Mouse (Mus musculus) ES-Bruce4 (cell line): ENCODE measurements at regions not wholly inside any gene's neighbourhood (a gene's known extent, or its start where the extent isn't known, plus 50 kb on each side); places are given as distances from the start of the nearest gene placed in this dataset.

Experiments
- H3K27ac ChIP-seq: 2 replicates; pipeline ENCODE4 v1.5.1; 2012; ENCODE audit warnings: low read length, inconsistent platforms; ENCODE audit not compliant: insufficient read depth
- H3K27me3 ChIP-seq: 2 replicates; pipeline ENCODE4 v1.6.1; 2012; ENCODE audit warnings: mild to moderate bottlenecking, low read length, inconsistent platforms; ENCODE audit not compliant: control insufficient read depth, poor library complexity, insufficient read depth, severe bottlenecking
- H3K36me3 ChIP-seq: 2 replicates; pipeline ENCODE4 v1.6.1; 2012; ENCODE audit warnings: inconsistent platforms, mild to moderate bottlenecking, low read length, moderate library complexity; ENCODE audit not compliant: control insufficient read depth, poor library complexity, insufficient read depth, severe bottlenecking
- H3K4me1 ChIP-seq: one replicate; pipeline ENCODE4 v1.8.1; 2011; ENCODE audit warnings: low read length; ENCODE audit not compliant: control insufficient read depth, insufficient read depth
- H3K4me3 ChIP-seq: 2 replicates; pipeline ENCODE4 v1.5.1; 2011; ENCODE audit warnings: low read depth, mild to moderate bottlenecking, low read length
- H3K9ac ChIP-seq: 2 replicates; pipeline ENCODE4 v1.6.1; 2012; ENCODE audit warnings: low read depth, mild to moderate bottlenecking, inconsistent platforms; ENCODE audit not compliant: poor library complexity, severe bottlenecking
- H3K9me3 ChIP-seq: replicated peaks from 2 replicates; pipeline ENCODE4 v1.6.1; 2012; ENCODE audit warnings: mild to moderate bottlenecking, low read length, inconsistent platforms; ENCODE audit not compliant: control insufficient read depth, poor library complexity, insufficient read depth, severe bottlenecking
- CTCF ChIP-seq: IDR thresholded peaks from one replicate; pipeline ENCODE4 v1.8.1; 2011; ENCODE audit warnings: low read depth, low read length
- EP300 ChIP-seq: IDR thresholded peaks from 2 replicates; pipeline ENCODE4 v1.6.1; 2011; ENCODE audit warnings: low read depth, low read length; ENCODE audit not compliant: insufficient read depth
- POLR2A ChIP-seq: IDR thresholded peaks from one replicate; pipeline ENCODE4 v1.8.1; 2011; ENCODE audit warnings: low read length; ENCODE audit not compliant: insufficient read depth

- no peak overlapping the region for H3K4me3 ChIP-seq
- no peaks in the 10 kb centered on the region for H3K9me3 ChIP-seq
- no peaks in the 10 kb centered on the region for H3K36me3 ChIP-seq
- H3K4me1 ChIP-seq, result no peaks in the 10 kb centered on the region
- H3K27me3 ChIP-seq, result no peaks in the 10 kb centered on the region
- TF ChIP-seq CTCF (no peak), EP300 (no peak), POLR2A (no peak)
- H3K9ac ChIP-seq, result no peak overlapping the region
- H3K27ac ChIP-seq, result peak overlapping the region; percentile 18; the same call in 1 of the 2 replicates
Measured at GRCm38 (mm10) chr9:46499426-46499825, 179.6 kb upstream of the 4931429L15Rik start.

GRCm38 (mm10) chr9:46498861-46499260 is 179.1 kb upstream of the 4931429L15Rik start:
- Histone ChIP-seq H3K9me3 (no peaks in the 10 kb centered on the region), H3K36me3 (no peaks in the 10 kb centered on the region), H3K4me3 (no peak overlapping the region), H3K27ac (no peak overlapping the region), H3K9ac (no peak overlapping the region), H3K4me1 (no peaks in the 10 kb centered on the region), H3K27me3 (no peaks in the 10 kb centered on the region)
- TF ChIP-seq EP300 (no peak), POLR2A (no peak), CTCF (no peak)

- no peak overlapping the region for H3K9ac ChIP-seq
- H3K4me3 ChIP-seq, result no peak overlapping the region
- TF ChIP-seq CTCF, result no peak
- TF ChIP-seq POLR2A, result no peak
- TF ChIP-seq EP300, result no peak
- H3K27ac ChIP-seq, result no peak overlapping the region
- H3K36me3 ChIP-seq, result no peaks in the 10 kb centered on the region
- no peaks in the 10 kb centered on the region for H3K4me1 ChIP-seq
- no peaks in the 10 kb centered on the region for H3K27me3 ChIP-seq
- no peaks in the 10 kb centered on the region for H3K9me3 ChIP-seq
Measured at GRCm38 (mm10) chr9:46495276-46495675, 175.5 kb upstream of the 4931429L15Rik start.

- H3K9me3 ChIP-seq, result no peaks in the 10 kb centered on the region
- no peaks in the 10 kb centered on the region for H3K36me3 ChIP-seq
- H3K27me3 ChIP-seq, result no peaks in the 10 kb centered on the region
- no peak overlapping the region for H3K4me3 ChIP-seq
- TF ChIP-seq CTCF (peak; percentile 44), EP300 (no peak)
- H3K4me1 ChIP-seq, result no peaks in the 10 kb centered on the region
- no peak overlapping the region for H3K27ac ChIP-seq
- H3K9ac ChIP-seq, result no peak overlapping the region
Measured at GRCm38 (mm10) chr9:46482859-46483443, 163.2 kb upstream of the 4931429L15Rik start.

- H3K9me3 ChIP-seq, result no peaks in the 10 kb centered on the region
- H3K27me3 ChIP-seq, result no peaks in the 10 kb centered on the region
- H3K27ac ChIP-seq, result no peak overlapping the region
- no peak overlapping the region for H3K9ac ChIP-seq
- TF ChIP-seq EP300, result no peak
- TF ChIP-seq POLR2A, result no peak
- TF ChIP-seq CTCF, result no peak
- H3K36me3 ChIP-seq, result no peaks in the 10 kb centered on the region
- no peaks in the 10 kb centered on the region for H3K4me1 ChIP-seq
- H3K4me3 ChIP-seq, result no peak overlapping the region
Measured at GRCm38 (mm10) chr9:46482034-46482858, 162.5 kb upstream of the 4931429L15Rik start.

GRCm38 (mm10) chr9:46481491-46481890 is 161.7 kb upstream of the 4931429L15Rik start:
- H3K9me3 ChIP-seq, result no peaks in the 10 kb centered on the region
- no peak overlapping the region for H3K4me3 ChIP-seq
- no peak overlapping the region for H3K9ac ChIP-seq
- H3K27ac ChIP-seq, result no peak overlapping the region
- TF ChIP-seq CTCF (no peak), EP300 (no peak), POLR2A (no peak)
- no peaks in the 10 kb centered on the region for H3K4me1 ChIP-seq
- no peaks in the 10 kb centered on the region for H3K27me3 ChIP-seq
- H3K36me3 ChIP-seq, result no peaks in the 10 kb centered on the region
